Mouse (Mus musculus): ENCODE data around the gene Pilrb2.

Pilrb2 gene

GRCm38 (mm10) chr5:137833500-137833899, 38.1 kb downstream of the Pilrb2 start:
- DNase-seq (ENCODE audit: low spot score in 2 of 2), result no peak

DNA sequence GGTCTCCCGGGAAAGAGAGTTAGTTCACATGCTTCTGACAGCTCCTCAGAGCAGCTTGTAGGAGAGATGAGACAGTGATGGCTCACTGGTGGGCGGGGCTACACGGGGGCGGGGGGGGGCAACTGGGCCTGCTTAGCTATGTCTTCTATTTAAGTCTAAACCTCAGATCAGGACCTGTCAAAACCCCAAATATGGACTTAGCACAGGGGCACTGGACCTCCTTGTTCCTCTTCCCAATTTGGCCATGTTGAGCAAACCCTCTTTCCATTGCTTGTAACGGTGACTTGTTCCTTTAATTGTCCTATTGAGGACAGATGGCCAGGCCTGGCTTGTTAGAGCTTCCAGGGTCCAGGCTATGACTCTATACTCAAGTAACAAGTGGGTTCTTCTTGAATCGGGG, 40.1 kb downstream of the Pilrb2 start:
- no peak for DNase-seq (ENCODE audit: low spot score in 2 of 2)

DNA sequence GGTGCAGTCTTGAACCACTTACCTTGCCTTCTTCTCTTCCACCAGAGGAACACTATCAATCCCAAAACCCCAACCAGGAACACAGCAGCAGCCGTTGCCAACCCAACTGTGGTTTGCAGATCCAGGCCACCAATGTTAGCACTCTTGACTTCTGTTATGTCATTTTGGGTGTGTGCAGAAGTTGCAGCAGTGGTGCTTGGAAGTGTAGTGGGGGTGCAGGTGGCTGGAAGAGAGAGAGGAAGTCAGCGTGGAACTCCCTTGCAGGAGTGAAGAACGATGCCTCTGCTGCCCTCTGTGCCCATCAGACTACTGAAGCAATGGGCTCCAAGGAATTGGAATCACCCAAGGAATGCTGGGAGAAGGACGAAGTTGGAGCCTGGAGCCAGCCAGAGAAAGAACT, 40.5 kb downstream of the Pilrb2 start:
- no peak for DNase-seq (ENCODE audit: low spot score in 2 of 2)

DNA sequence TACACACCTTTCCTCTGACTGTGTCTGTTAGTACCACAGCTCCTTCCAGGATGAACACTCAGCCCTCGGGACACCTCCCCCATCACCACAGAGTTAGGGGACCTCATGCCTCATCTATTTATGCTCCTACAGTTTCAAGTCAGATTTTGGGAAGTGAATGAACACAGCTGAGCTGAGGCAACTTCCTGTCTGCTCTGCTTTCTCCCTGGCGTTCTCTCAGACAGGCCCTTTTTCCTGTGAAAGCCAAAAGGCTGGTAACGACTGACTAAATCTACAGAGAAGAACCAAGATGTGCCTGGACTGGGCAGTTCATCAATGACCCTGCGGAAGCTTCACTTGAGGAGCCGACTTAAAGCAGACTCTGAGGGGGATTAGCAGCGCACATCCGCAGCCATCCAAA, 41.4 kb downstream of the Pilrb2 start:
- peak; percentile 28 to 32 for DNase-seq (ENCODE audit: low spot score in 2 of 2)

- no peak for DNase-seq (ENCODE audit: low spot score in 2 of 2)
These were observed 42.9 kb downstream of the Pilrb2 start for GRCm38 (mm10) chr5:137828694-137829093.

DNA sequence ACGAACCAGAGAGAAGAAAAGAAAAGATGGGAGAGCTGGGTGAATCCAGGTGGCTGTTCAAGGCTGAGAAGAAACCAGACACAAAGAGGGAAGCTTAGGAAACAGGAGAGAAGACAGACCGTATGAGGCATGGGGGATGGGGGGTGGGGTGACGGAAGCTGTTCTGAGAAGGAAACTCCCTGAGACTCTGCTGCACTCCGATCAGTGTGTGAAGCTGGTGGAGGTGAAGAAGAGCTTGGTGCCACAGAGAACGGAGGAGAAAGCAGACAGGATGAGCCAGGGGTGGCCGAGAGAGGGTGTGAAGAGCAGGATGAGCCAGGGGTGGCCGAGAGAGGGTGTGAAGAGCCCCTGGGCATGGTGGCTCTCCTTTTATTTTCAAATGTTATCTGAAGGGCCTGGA, 45.2 kb downstream of the Pilrb2 start:
- no peak for DNase-seq (ENCODE audit: low spot score in 2 of 2)

DNA sequence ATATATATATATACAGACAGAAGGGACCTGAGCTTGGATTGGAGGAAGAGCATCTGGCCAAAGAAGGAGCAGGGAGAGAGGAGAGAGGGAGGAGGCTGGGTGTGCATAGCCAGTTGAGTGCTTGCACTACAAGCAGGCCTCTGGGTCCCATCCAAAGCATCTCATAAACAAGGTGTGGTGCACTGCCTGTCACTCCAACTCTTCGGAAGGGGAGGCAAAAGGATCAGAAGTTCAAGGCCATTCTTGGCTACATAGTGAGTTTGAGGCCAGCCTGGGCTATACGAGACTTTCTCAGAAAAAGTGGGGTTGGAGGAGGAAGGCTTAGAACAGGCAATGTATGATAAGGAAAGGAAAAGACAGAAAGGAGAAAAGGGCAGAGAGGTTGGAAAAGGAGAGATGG, 45.6 kb downstream of the Pilrb2 start:
- no peak for DNase-seq (ENCODE audit: low spot score in 2 of 2)

DNA sequence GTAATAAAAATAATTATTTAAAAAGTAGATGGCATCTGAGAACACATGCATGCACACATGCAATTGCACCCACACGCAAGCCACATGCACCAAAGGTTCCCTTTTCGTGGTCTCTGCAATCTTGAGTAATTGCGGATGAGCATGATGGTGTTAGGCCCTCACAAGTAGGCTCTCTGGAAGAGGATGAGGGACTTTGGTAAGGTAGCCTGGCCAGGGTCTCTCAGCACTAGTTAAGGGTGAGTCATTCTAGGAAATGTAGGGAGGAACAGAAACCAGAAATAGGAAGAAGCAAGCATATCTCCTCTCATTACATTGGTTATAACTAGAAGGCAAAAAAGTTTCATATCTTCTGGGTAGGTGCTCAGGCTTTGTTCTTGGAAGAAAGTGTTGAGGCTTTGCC, 46.6 kb downstream of the Pilrb2 start:
- DNase-seq (ENCODE audit: low spot score in 2 of 2), result no peak

DNA sequence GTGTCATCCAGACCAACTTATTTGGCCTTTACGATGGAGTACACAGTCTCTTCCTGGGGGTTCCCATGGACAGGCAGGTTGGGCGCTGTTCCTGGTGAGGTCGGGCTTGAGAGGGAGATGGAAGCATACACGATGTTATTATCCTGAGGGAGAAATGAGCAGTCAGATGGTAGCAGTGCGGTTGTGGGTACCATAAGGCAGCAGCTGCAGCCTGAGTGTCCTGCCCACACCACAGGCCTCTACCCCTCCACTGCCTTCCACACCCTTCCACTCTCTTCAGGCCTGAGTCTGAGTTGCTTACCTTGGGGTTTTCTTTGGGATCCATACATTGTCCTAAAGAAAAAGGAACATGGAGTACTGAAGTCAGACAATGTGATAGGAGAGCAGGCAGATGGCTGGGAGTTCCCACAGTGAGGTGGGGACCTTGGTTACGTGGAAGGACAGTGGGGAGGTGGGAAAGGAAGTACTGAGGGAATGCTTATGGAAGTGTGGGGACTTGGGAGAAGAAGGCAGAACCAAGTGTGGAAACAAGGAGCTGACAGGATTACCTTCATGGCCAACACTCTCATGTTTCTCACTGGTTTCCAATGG, 48.1 kb downstream of the Pilrb2 start:
- no peak for DNase-seq (ENCODE audit: low spot score in 2 of 2)

DNA sequence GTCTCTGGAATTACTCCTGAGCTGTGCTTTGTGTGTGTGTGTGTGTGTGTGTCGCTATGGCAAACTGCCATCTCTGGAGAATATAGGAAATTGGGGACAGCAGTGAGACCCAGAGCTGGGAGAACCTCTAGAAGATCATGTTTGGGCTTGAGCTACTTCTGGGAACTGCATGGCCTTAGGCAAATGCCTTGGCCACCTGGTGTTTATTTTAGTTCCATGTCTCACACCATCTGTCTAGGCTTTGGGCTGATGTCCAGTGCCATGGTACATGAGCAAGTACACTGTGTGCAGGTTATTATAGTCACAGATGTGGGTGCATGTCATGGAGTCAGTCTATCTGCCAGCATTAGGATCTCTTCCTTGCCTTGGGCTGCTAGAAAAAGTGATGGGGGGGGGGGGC, 49.0 kb downstream of the Pilrb2 start:
- no peak for DNase-seq (ENCODE audit: low spot score in 2 of 2)

DNA sequence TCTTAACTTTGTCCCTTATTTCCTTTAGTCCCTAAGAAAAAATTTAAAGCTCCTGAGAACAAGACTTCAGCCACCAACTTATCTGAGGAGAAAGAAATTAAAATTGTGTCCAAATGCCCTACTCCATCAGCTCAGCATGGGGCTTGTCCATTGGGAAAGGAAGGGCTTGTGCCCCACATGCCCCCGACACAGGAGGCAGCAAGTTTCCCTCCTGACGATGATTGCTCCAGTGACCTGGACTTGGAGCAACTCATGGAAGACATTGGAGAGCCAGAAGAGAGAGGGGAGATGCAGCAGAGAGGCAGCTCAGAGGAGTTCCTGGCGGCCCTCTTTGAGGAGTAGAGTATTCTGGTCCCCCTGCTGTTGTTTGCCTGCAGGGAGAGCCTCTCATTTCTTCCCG, 49.5 kb downstream of the Pilrb2 start:
- no peak for DNase-seq (ENCODE audit: low spot score in 2 of 2)

GRCm38 (mm10) chr5:137817466-137818222, 54.0 kb downstream of the Pilrb2 start:
- DNase-seq (ENCODE audit: low spot score in 2 of 2), result no peak
